Mouse (Mus musculus) C2C12 (cell line): ENCODE data around the gene Lrrc75a. TPM values are rescaled to one million over a fixed set of nuclear protein-coding genes. Genes with fewer than 3 reads are reported as not detected.

Experiments
- H3K27me3 ChIP-seq: one replicate; pipeline ENCODE4 v1.6.1; 2011; ENCODE audit not compliant: control insufficient read depth, insufficient read depth, insufficient read length
- H3K36me3 ChIP-seq: one replicate; pipeline ENCODE4 v1.6.1; 2011; ENCODE audit not compliant: control insufficient read depth, insufficient read depth
- H3K4me3 ChIP-seq: one replicate; pipeline ENCODE4 v1.5.1; 2011; ENCODE audit warnings: mild to moderate bottlenecking, control low read depth; ENCODE audit not compliant: poor library complexity, insufficient read depth, severe bottlenecking
- H3K79me2 ChIP-seq: one replicate; pipeline ENCODE4 v1.6.1; 2011; ENCODE audit not compliant: control insufficient read depth, insufficient read depth
- H3K79me3 ChIP-seq: one replicate; pipeline ENCODE4 v1.6.1; 2011; ENCODE audit warnings: low read depth, control low read depth
- H3ac ChIP-seq: one replicate; pipeline ENCODE3; 2011; ENCODE audit warnings: low read depth; ENCODE audit not compliant: control insufficient read depth, insufficient read length
- CEBPB ChIP-seq: IDR thresholded peaks from one replicate; pipeline ENCODE4 v1.6.1; 2011; ENCODE audit warnings: low read depth, mild to moderate bottlenecking, control low read depth, moderate library complexity
- CTCF ChIP-seq: IDR thresholded peaks from one replicate; pipeline ENCODE4 v1.5.1; 2011; ENCODE audit not compliant: control insufficient read depth, insufficient read depth, insufficient read length
- FOSL1 ChIP-seq: IDR thresholded peaks from one replicate; pipeline ENCODE4 v1.8.0; 2011; ENCODE audit warnings: mild to moderate bottlenecking, low read length; ENCODE audit not compliant: poor library complexity, insufficient read depth, severe bottlenecking
- MAX ChIP-seq: IDR thresholded peaks from one replicate; pipeline ENCODE4 v1.6.1; 2011; ENCODE audit warnings: mild to moderate bottlenecking, control low read depth
- MYOD1 ChIP-seq: IDR thresholded peaks from one replicate; pipeline ENCODE4 v1.6.1; 2011; ENCODE audit warnings: low read depth; ENCODE audit not compliant: control insufficient read depth, insufficient read length
- MYOG ChIP-seq: IDR thresholded peaks from one replicate; pipeline ENCODE4 v1.6.1; 2011; ENCODE audit not compliant: control insufficient read depth, insufficient read length; ENCODE audit errors: extremely low read depth
- USF1 ChIP-seq: IDR thresholded peaks from one replicate; pipeline ENCODE4 v1.6.1; 2011; ENCODE audit warnings: low read depth, mild to moderate bottlenecking, control low read depth, moderate library complexity
- long read RNA-seq, 2 experiments: library from polyadenylated mRNA; unstranded; transcript quantifications; one replicate each; pipeline ENCODE4 v2.0.0; 2019 to 2020
- polyA plus RNA-seq: library from polyadenylated mRNA; unstranded; fragments of >200 nt; fragmentation: generic; extraction: Trizol; gene quantifications from one replicate; pipeline ENCODE4 v1.2.1, GENCODE M21; 2012; ENCODE audit warnings: missing spikeins

Lrrc75a gene
- 12.5 TPM for polyA plus RNA-seq
- long read RNA-seq, experiment 1, partial matches to known transcripts, result 0 of 4 reads
- long read RNA-seq, experiment 1, other reads (novel, unspliced or antisense), result 0 of 4 reads
- long read RNA-seq, experiment 2, partial matches to known transcripts, result 1 of 3 reads
- long read RNA-seq, experiment 2, other reads (novel, unspliced or antisense), result 0 of 3 reads

- peaks cover 83% of the 10 kb centered on the region for H3K79me2 ChIP-seq
- TF ChIP-seq FOSL1, result no peak
- no peak for TF ChIP-seq MYOG
- TF ChIP-seq CEBPB, result no peak
- no peak for TF ChIP-seq CTCF
- TF ChIP-seq USF1, result no peak
- TF ChIP-seq MAX, result no peak
- TF ChIP-seq MYOD1, result no peak
- H3ac ChIP-seq, result peak within 1 kb of the TSS; percentile 95
Measured at GRCm38 (mm10) chr11:62647661-62648590, at the start of gene Lrrc75a. Lrrc75a (minus strand) TSS chr11:62648523.

GRCm38 (mm10) chr11:62695126-62695525 lies 46.8 kb upstream of the Lrrc75a start:
- TF ChIP-seq CTCF (no peak), CEBPB (no peak), FOSL1 (no peak), MYOD1 (no peak), MYOG (no peak), USF1 (no peak), MAX (no peak)

More at GRCm38 (mm10) chr11:62647661-62648590, at the start of gene Lrrc75a:
- Histone ChIP-seq H3K4me3 (peak within 1 kb of the TSS; percentile 63), H3K79me3 (peaks cover 28% of the 10 kb centered on the region), H3K36me3 (peaks cover 4% of the 10 kb centered on the region), H3K27me3 (no peaks in the 10 kb centered on the region)

GRCm38 (mm10) chr11:62693299-62694184 lies 45.2 kb upstream of the Lrrc75a start:
- Histone ChIP-seq H3K4me3 (no peak overlapping the region), H3ac (no peak overlapping the region), H3K79me3 (no peaks in the 10 kb centered on the region), H3K27me3 (no peaks in the 10 kb centered on the region), H3K79me2 (no peaks in the 10 kb centered on the region), H3K36me3 (no peaks in the 10 kb centered on the region)
- TF ChIP-seq USF1, result no peak
- TF ChIP-seq CTCF, result peak; percentile 56

More at GRCm38 (mm10) chr11:62695126-62695525, 46.8 kb upstream of the Lrrc75a start:
- H3K27me3 ChIP-seq, result no peaks in the 10 kb centered on the region
- no peaks in the 10 kb centered on the region for H3K79me3 ChIP-seq
- no peaks in the 10 kb centered on the region for H3K79me2 ChIP-seq
- H3K36me3 ChIP-seq, result no peaks in the 10 kb centered on the region
- no peak overlapping the region for H3K4me3 ChIP-seq
- H3ac ChIP-seq, result no peak overlapping the region

- no peaks in the 10 kb centered on the region for H3K27me3 ChIP-seq
- no peaks in the 10 kb centered on the region for H3K79me3 ChIP-seq
- no peak for TF ChIP-seq CTCF
- TF ChIP-seq MYOD1, result no peak
- TF ChIP-seq FOSL1, result no peak
- no peak for TF ChIP-seq USF1
- no peak for TF ChIP-seq CEBPB
- no peak for TF ChIP-seq MYOG
- TF ChIP-seq MAX, result no peak
- no peaks in the 10 kb centered on the region for H3K36me3 ChIP-seq
- H3K79me2 ChIP-seq, result no peaks in the 10 kb centered on the region
- H3K4me3 ChIP-seq, result no peak overlapping the region
- H3ac ChIP-seq, result no peak overlapping the region
Measured at GRCm38 (mm10) chr11:62691592-62691991, 43.3 kb upstream of the Lrrc75a start.

GRCm38 (mm10) chr11:62679954-62680353 lies 31.6 kb upstream of the Lrrc75a start:
- Histone ChIP-seq H3K79me2 (no peaks in the 10 kb centered on the region), H3K36me3 (no peaks in the 10 kb centered on the region), H3K27me3 (no peaks in the 10 kb centered on the region), H3K79me3 (no peaks in the 10 kb centered on the region), H3ac (no peak overlapping the region), H3K4me3 (no peak overlapping the region)
- TF ChIP-seq MYOD1 (no peak), MYOG (no peak), FOSL1 (no peak), USF1 (no peak), MAX (no peak), CTCF (no peak), CEBPB (no peak)
